Mouse (Mus musculus) liver, embryonic 14.5 days (tissue): ENCODE data around the gene Gbf1.

Experiments used
- CTCF ChIP-seq: IDR thresholded peaks from 2 replicates; pipeline ENCODE4 v1.5.1; 2016; ENCODE audit warnings: antibody characterized with exemption, low read depth, control low read depth
- EP300 ChIP-seq: IDR thresholded peaks from 2 replicates; pipeline ENCODE4 v1.6.1; 2016; ENCODE audit warnings: antibody characterized with exemption, low read depth

DNA sequence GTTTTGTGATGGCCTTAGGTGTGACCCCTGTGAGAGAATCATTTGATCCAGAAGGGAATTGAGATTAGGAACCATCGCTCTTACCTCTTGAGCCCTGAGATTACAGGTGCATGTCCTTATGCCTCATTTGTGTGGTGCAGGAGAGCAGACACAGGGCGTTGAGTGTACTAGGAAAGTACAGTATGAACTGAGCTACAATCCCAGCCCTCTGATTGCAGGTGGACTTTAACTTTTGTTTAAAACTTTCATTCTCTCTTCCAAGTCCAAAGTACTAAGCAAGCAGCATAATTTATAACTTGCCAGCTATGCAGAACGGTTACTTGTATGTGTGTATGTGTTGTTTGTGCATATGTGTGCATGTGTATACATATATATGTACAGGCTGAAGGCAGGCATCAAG lies 46.0 kb downstream of the Gbf1 start:
- TF ChIP-seq EP300 (no peak), CTCF (no peak)
